Mouse (Mus musculus): ENCODE measurements around the gene Tjap1.

Tjap1 gene

GRCm38 (mm10) chr17:46282483-46283123, at the start of gene Tjap1:
Gene Tjap1 (minus strand): TSS chr17:46283026.
- DNase-seq (ENCODE audit: inconsistent age in 2 of 2, low spot score in 1 of 2): peak; percentile 90 to 97

GRCm38 (mm10) chr17:46328723-46329122, 45.9 kb upstream of the Tjap1 start:
- no peak for DNase-seq (ENCODE audit: inconsistent age in 2 of 2, low spot score in 1 of 2)

- peak; percentile 98 to 99 for DNase-seq (ENCODE audit: inconsistent age in 2 of 2, low spot score in 1 of 2)
Observed at GRCm38 (mm10) chr17:46327906-46328534, 45.2 kb upstream of the Tjap1 start, which contains the start of gene Abcc10. Gene Abcc10 (minus strand): TSS chr17:46328352.

GRCm38 (mm10) chr17:46327413-46327905, 44.6 kb upstream of the Tjap1 start:
- DNase-seq (ENCODE audit: inconsistent age in 2 of 2, low spot score in 1 of 2): no peak

GRCm38 (mm10) chr17:46322046-46322823, 39.4 kb upstream of the Tjap1 start:
- no peak for DNase-seq (ENCODE audit: inconsistent age in 2 of 2, low spot score in 1 of 2)

GRCm38 (mm10) chr17:46320492-46320891, 37.7 kb upstream of the Tjap1 start:
- DNase-seq (ENCODE audit: inconsistent age in 2 of 2, low spot score in 1 of 2): no peak

GRCm38 (mm10) chr17:46315813-46316212, 33.0 kb upstream of the Tjap1 start:
- DNase-seq (ENCODE audit: inconsistent age in 2 of 2, low spot score in 1 of 2): no peak

- DNase-seq (ENCODE audit: inconsistent age in 2 of 2, low spot score in 1 of 2): no peak
Observed at GRCm38 (mm10) chr17:46313135-46313715, 30.4 kb upstream of the Tjap1 start.

GRCm38 (mm10) chr17:46310515-46310914, 27.7 kb upstream of the Tjap1 start:
- no peak for DNase-seq (ENCODE audit: inconsistent age in 2 of 2, low spot score in 1 of 2)

- no peak for DNase-seq (ENCODE audit: inconsistent age in 2 of 2, low spot score in 1 of 2)
Observed at GRCm38 (mm10) chr17:46309835-46310234, 27.0 kb upstream of the Tjap1 start.

GRCm38 (mm10) chr17:46306956-46307355, 24.1 kb upstream of the Tjap1 start:
- DNase-seq (ENCODE audit: inconsistent age in 2 of 2, low spot score in 1 of 2): no peak

- no peak for DNase-seq (ENCODE audit: inconsistent age in 2 of 2, low spot score in 1 of 2)
Observed at GRCm38 (mm10) chr17:46304184-46304583, 21.4 kb upstream of the Tjap1 start.

- DNase-seq (ENCODE audit: inconsistent age in 2 of 2, low spot score in 1 of 2): no peak
Observed at GRCm38 (mm10) chr17:46301892-46302291, 19.1 kb upstream of the Tjap1 start.

- peak; percentile 84 to 95 for DNase-seq (ENCODE audit: inconsistent age in 2 of 2, low spot score in 1 of 2)
Observed at GRCm38 (mm10) chr17:46298220-46298913, 15.5 kb upstream of the Tjap1 start.

- peak in 1 of 2 experiments; percentile 65 for DNase-seq (ENCODE audit: inconsistent age in 2 of 2, low spot score in 1 of 2)
Observed at GRCm38 (mm10) chr17:46297364-46298219, 14.8 kb upstream of the Tjap1 start, which contains the start of gene Dlk2. Gene Dlk2 (plus strand): TSS chr17:46297421.

GRCm38 (mm10) chr17:46297028-46297363, 14.2 kb upstream of the Tjap1 start:
- no peak for DNase-seq (ENCODE audit: inconsistent age in 2 of 2, low spot score in 1 of 2)

GRCm38 (mm10) chr17:46296601-46297000, 13.8 kb upstream of the Tjap1 start:
- DNase-seq (ENCODE audit: inconsistent age in 2 of 2, low spot score in 1 of 2): no peak

- peak in 1 of 2 experiments; percentile 40 for DNase-seq (ENCODE audit: inconsistent age in 2 of 2, low spot score in 1 of 2)
Observed at GRCm38 (mm10) chr17:46287678-46288095, 4.9 kb upstream of the Tjap1 start.

- DNase-seq (ENCODE audit: inconsistent age in 2 of 2, low spot score in 1 of 2): no peak
Observed at GRCm38 (mm10) chr17:46285407-46285806, 2.6 kb upstream of the Tjap1 start.

GRCm38 (mm10) chr17:46284653-46285052, 1.8 kb upstream of the Tjap1 start:
- no peak for DNase-seq (ENCODE audit: inconsistent age in 2 of 2, low spot score in 1 of 2)

Measured in adrenal gland, adult (tissue).